Mouse (Mus musculus) olfactory bulb, adult 2 months (tissue): ENCODE measurements around the gene Spata33.

Source experiments
- CTCF ChIP-seq: fragments of 200-500 bp; IDR thresholded peaks from 2 replicates; pipeline ENCODE4 v1.5.1; 2012; ENCODE audit warnings: low read depth, mild to moderate bottlenecking, low read length, moderate library complexity; ENCODE audit not compliant: insufficient read depth
- POLR2A ChIP-seq: fragments of 200-500 bp; IDR thresholded peaks from 2 replicates; pipeline ENCODE4 v1.6.1; 2012; ENCODE audit warnings: mild to moderate bottlenecking, low read depth, low read length, moderate library complexity; ENCODE audit not compliant: insufficient read depth

DNA sequence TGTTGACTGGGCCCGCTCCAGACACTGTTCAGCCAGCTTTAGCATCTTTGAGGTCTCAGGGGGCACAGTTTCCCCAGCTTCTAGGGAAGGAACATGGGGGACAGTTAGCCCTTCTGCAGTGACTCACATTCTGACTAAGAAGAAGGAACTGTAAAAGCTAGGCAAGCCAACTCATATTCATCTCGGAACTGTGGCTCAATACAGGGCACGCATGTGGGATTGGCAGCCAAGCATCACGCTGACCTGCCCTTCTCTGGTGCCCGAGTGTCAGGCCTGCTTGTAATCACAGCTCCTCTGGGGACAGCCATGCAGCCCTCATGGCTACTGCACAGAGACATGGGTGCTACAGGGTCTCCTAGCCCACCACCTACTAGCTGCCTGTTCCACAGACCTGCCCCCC is 38.3 kb downstream of the Spata33 start:
- no peak for TF ChIP-seq CTCF
- no peak for TF ChIP-seq POLR2A
